Comparison of ENCODE assay signal across 10 mouse cellular contexts in the genomic region with DNA sequence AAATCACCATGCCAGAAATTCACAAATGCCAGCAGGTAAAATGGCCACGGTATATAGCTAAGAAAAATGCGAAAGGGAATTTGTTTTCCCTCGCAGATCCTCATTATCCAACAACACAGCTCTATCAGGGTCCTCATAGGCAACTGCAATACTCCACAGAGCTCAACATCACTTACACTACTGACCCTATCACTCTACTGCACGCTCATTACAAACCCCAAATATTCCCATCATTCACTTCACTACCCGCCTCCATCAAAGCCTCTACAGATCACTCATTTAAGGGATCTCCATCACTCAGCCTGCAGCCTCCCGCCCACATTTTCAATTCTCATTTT. TPM values are rescaled to one million over a fixed set of nuclear protein-coding genes. Genes with fewer than 3 reads are reported as not detected.
DNase-seq lines count a peak whose midpoint lies in the region; ATAC-seq and TF ChIP-seq lines count a peak whose summit lies in the region.
"Had no signal": no experiment of that assay in that cellular context is flagged by ENCODE, and none has a peak within 500 bp of the region (broad histone marks: within the 10 kb centered on the region; RNA-seq: fewer than 3 reads in every experiment).

No protein-coding gene starts in this region.

- TF ChIP-seq POLR2A in embryonic fibroblast, embryonic 13.5 days (IDR thresholded peaks at IDR 0.05; ENCODE audit: low read depth, low read length): no peak

- ATAC-seq in lung, embryonic 14.5 days (ENCODE audit: insufficient read depth): peak; percentile 72
- ATAC-seq in intestine, postnatal 0 days: no peak
- ATAC-seq in neural tube, embryonic 14.5 days (ENCODE audit: low read depth): peak; percentile 64

- WGBS in lung, embryonic 14.5 days: 24% methylated on average over 6 of the region's 6 CpGs
- WGBS in intestine, postnatal 0 days: 32% methylated on average over 6 of the region's 6 CpGs
- 32% methylated on average over 6 of the region's 6 CpGs for WGBS in neural tube, embryonic 14.5 days

- no peaks in the 10 kb centered on the region for H3K27me3 ChIP-seq in lung, embryonic 14.5 days (ENCODE audit: insufficient read depth, low read length)
- H3K27me3 ChIP-seq in intestine, postnatal 0 days (replicated peaks; ENCODE audit: control insufficient read depth, insufficient read depth, low read length): no peaks in the 10 kb centered on the region
- no peaks in the 10 kb centered on the region for H3K27me3 ChIP-seq in neural tube, embryonic 14.5 days (ENCODE audit: control insufficient read depth, insufficient read depth, low read length)

- no peak overlapping the region for H3K27ac ChIP-seq in lung, embryonic 14.5 days (ENCODE audit: low read depth)
- peak overlapping the region; percentile 98 for H3K27ac ChIP-seq in embryonic fibroblast, embryonic 13.5 days (ENCODE audit: insufficient read depth, low read length)
- H3K27ac ChIP-seq in intestine, postnatal 0 days (ENCODE audit: low read depth, low read length): no peak overlapping the region
- H3K27ac ChIP-seq in neural tube, embryonic 14.5 days (ENCODE audit: low read depth, low read length): peak overlapping the region; percentile 84; the same call in 1 of the 2 replicates

- no peaks in the 10 kb centered on the region for H3K36me3 ChIP-seq in lung, embryonic 14.5 days (ENCODE audit: insufficient read depth)
- H3K36me3 ChIP-seq in intestine, postnatal 0 days (ENCODE audit: control insufficient read depth, insufficient read depth): no peaks in the 10 kb centered on the region
- H3K36me3 ChIP-seq in neural tube, embryonic 14.5 days (ENCODE audit: control insufficient read depth, insufficient read depth, low read length): no peaks in the 10 kb centered on the region

- peak overlapping the region; percentile 44 for H3K9ac ChIP-seq in lung, embryonic 14.5 days
- H3K9ac ChIP-seq in intestine, postnatal 0 days (ENCODE audit: low read depth, low read length): 0 out of 2 replicates have a peak overlapping the region, but pooled peaks have one; percentile 22
- peak overlapping the region; percentile 55 for H3K9ac ChIP-seq in neural tube, embryonic 14.5 days (replicated peaks; ENCODE audit: low read depth, low read length)

- no peak for TF ChIP-seq CTCF in lung, embryonic 14.5 days (IDR thresholded peaks at IDR 0.05; ENCODE audit: low read depth)
- TF ChIP-seq CTCF in embryonic fibroblast, embryonic 13.5 days (IDR thresholded peaks at IDR 0.05; ENCODE audit: borderline replicate concordance, insufficient read depth, low read length): no peak
- no peak for TF ChIP-seq CTCF in intestine, postnatal 0 days (IDR thresholded peaks at IDR 0.05; ENCODE audit: low read depth)

- H3K9me3 ChIP-seq in lung, embryonic 14.5 days (ENCODE audit: low read depth, low read length): no peaks in the 10 kb centered on the region; the same call in 1 of the 2 replicates
- H3K9me3 ChIP-seq in intestine, postnatal 0 days (ENCODE audit: control insufficient read depth): no peaks in the 10 kb centered on the region
- no peaks in the 10 kb centered on the region; the same call in 1 of the 2 replicates for H3K9me3 ChIP-seq in neural tube, embryonic 14.5 days (ENCODE audit: control insufficient read depth, low read length)

- H3K4me3 ChIP-seq in lung, embryonic 14.5 days (ENCODE audit: low read depth, low read length): peak overlapping the region; percentile 41
- H3K4me3 ChIP-seq in embryonic fibroblast, embryonic 13.5 days (ENCODE audit: insufficient read depth, low read length): peak overlapping the region; percentile 70
- peak overlapping the region; percentile 41 for H3K4me3 ChIP-seq in intestine, postnatal 0 days (ENCODE audit: low read depth, low read length)
- H3K4me3 ChIP-seq in neural tube, embryonic 14.5 days (ENCODE audit: low read depth, low read length): peak overlapping the region; percentile 44

- peak overlapping the region; percentile 57 for H3K4me2 ChIP-seq in lung, embryonic 14.5 days
- peak overlapping the region; percentile 65 for H3K4me2 ChIP-seq in intestine, postnatal 0 days (replicated peaks; ENCODE audit: low read depth)
- H3K4me2 ChIP-seq in neural tube, embryonic 14.5 days (ENCODE audit: low read depth, low read length): peak overlapping the region; percentile 47

- no peaks in the 10 kb centered on the region for H3K4me1 ChIP-seq in lung, embryonic 14.5 days (ENCODE audit: insufficient read depth)
- H3K4me1 ChIP-seq in embryonic fibroblast, embryonic 13.5 days (ENCODE audit: control insufficient read depth, insufficient read depth, low read length): no peaks in the 10 kb centered on the region
- no peaks in the 10 kb centered on the region for H3K4me1 ChIP-seq in intestine, postnatal 0 days (replicated peaks; ENCODE audit: control insufficient read depth, insufficient read depth, low read length)
- no peaks in the 10 kb centered on the region for H3K4me1 ChIP-seq in neural tube, embryonic 14.5 days (ENCODE audit: control insufficient read depth, insufficient read depth, low read length)

- DNase-seq in lung, embryonic 14.5 days: peak; percentile 0
- no peak for DNase-seq in lung, postnatal 14 days
- DNase-seq in ovary, adult 18-20 months (ENCODE audit: low spot score): no peak
- DNase-seq in adrenal gland, postnatal 10 days: no peak
- DNase-seq in layer of hippocampus, adult 9-10 months (ENCODE audit: low spot score): no peak

RNA-seq across cellular contexts. Expression of a gene that starts 0.7 kb away (rescaled TPM):
- 1.3 TPM in 2 replicates for polyA plus RNA-seq in lung, embryonic 14.5 days (2014; fragmentation: Nextera tagmentation; extraction: Ambion mirVana)
- 1.3 and 1.6 TPM in 2 replicates for polyA plus RNA-seq in embryonic fibroblast, embryonic 13.5 days (2011; ENCODE audit: insufficient read length, low read depth, missing spikeins)
- polyA plus RNA-seq in intestine, postnatal 0 days (2015; fragmentation: Nextera tagmentation; extraction: Ambion mirVana): 0.24 and 0.52 TPM in 2 replicates
- polyA plus RNA-seq in neural tube, embryonic 14.5 days (2014; fragmentation: Nextera tagmentation; extraction: Ambion mirVana): 4.2 and 5.7 TPM in 2 replicates
- total RNA-seq in adrenal gland, postnatal 10 days (2021): 1 to 10 TPM; 1.5 to 2.9 TPM

RNA-seq across cellular contexts. Expression of a gene that starts 20.4 kb away (rescaled TPM):
- polyA plus RNA-seq in lung, embryonic 14.5 days (2014; fragmentation: Nextera tagmentation; extraction: Ambion mirVana): not detected in 2 replicates
- not detected in 2 replicates for polyA plus RNA-seq in embryonic fibroblast, embryonic 13.5 days (2011; ENCODE audit: insufficient read length, low read depth, missing spikeins)
- polyA plus RNA-seq in intestine, postnatal 0 days (2015; fragmentation: Nextera tagmentation; extraction: Ambion mirVana): not detected in 2 replicates
- polyA plus RNA-seq in neural tube, embryonic 14.5 days (2014; fragmentation: Nextera tagmentation; extraction: Ambion mirVana): not detected in 2 replicates
- total RNA-seq in adrenal gland, postnatal 10 days (2021): not detected
- total RNA-seq: adrenal gland, adult 8-10 months; left cerebral cortex, postnatal 4 days had no signal

RNA-seq across cellular contexts. Expression of a gene that starts 26.5 kb away (rescaled TPM):
- polyA plus RNA-seq in lung, embryonic 14.5 days (2014; fragmentation: Nextera tagmentation; extraction: Ambion mirVana): 5.5 and 5.9 TPM in 2 replicates
- polyA plus RNA-seq in embryonic fibroblast, embryonic 13.5 days (2011; ENCODE audit: insufficient read length, low read depth, missing spikeins): 9.7 and 14.0 TPM in 2 replicates
- polyA plus RNA-seq in intestine, postnatal 0 days (2015; fragmentation: Nextera tagmentation; extraction: Ambion mirVana): 2.6 and 3.2 TPM in 2 replicates
- polyA plus RNA-seq in neural tube, embryonic 14.5 days (2014; fragmentation: Nextera tagmentation; extraction: Ambion mirVana): 9.6 and 11.2 TPM in 2 replicates
- 1 to 10 TPM; 6.6 to 9.5 TPM for total RNA-seq in adrenal gland, postnatal 10 days (2021)

RNA-seq across cellular contexts. Expression of a gene that starts 27.0 kb away (rescaled TPM):
- polyA plus RNA-seq in lung, embryonic 14.5 days (2014; fragmentation: Nextera tagmentation; extraction: Ambion mirVana): not detected in 2 replicates
- polyA plus RNA-seq in embryonic fibroblast, embryonic 13.5 days (2011; ENCODE audit: insufficient read length, low read depth, missing spikeins): not detected in 2 replicates
- polyA plus RNA-seq in intestine, postnatal 0 days (2015; fragmentation: Nextera tagmentation; extraction: Ambion mirVana): not detected in 2 replicates
- polyA plus RNA-seq in neural tube, embryonic 14.5 days (2014; fragmentation: Nextera tagmentation; extraction: Ambion mirVana): not detected in 2 replicates
- not detected for total RNA-seq in adrenal gland, postnatal 10 days (2021)
- total RNA-seq: adrenal gland, adult 8-10 months; left cerebral cortex, postnatal 4 days had no signal

Comparison
In these comparisons a context has a peak if more than half of its experiments do, and no peak if none do; other contexts are left out.
1. H3K27ac ChIP-seq: peak in embryonic fibroblast, embryonic 13.5 days (single experiment) and neural tube, embryonic 14.5 days (single experiment); none in lung, embryonic 14.5 days (single experiment) and intestine, postnatal 0 days (single experiment).
2. Peak in every context shown above with its lines, with median percentiles within 50 percentile points of each other: H3K4me2 ChIP-seq, H3K4me3 ChIP-seq and H3K9ac ChIP-seq.